Mouse (Mus musculus) E14TG2a.4 (cell line): Measurements from ENCODE around the gene Anks1b.

Experiments used
- H3K27me3 ChIP-seq: 2 replicates; pipeline ENCODE4 v1.6.1; 2014; ENCODE audit warnings: low read length, control low read depth; ENCODE audit not compliant: insufficient read depth
- H3K36me3 ChIP-seq: 2 replicates; pipeline ENCODE4 v1.6.1; 2014; ENCODE audit warnings: low read length, control low read depth; ENCODE audit not compliant: insufficient read depth
- H3K4me1 ChIP-seq: replicated peaks from 2 replicates; pipeline ENCODE4 v1.6.1; 2014; ENCODE audit warnings: low read depth, low read length, control low read depth
- H3K4me3 ChIP-seq: replicated peaks from 2 replicates; pipeline ENCODE4 v1.5.1; 2014; ENCODE audit warnings: mild to moderate bottlenecking, low read length
- H3K9me3 ChIP-seq: 2 replicates; pipeline ENCODE4 v1.6.1; 2014; ENCODE audit warnings: low read length, control low read depth
- CTCF ChIP-seq: conservative IDR thresholded peaks from 2 replicates; pipeline ENCODE4 v1.5.1; 2014; ENCODE audit warnings: low read length
- NANOG ChIP-seq: IDR thresholded peaks from 2 replicates; pipeline ENCODE4 v1.6.1; 2014; ENCODE audit warnings: borderline replicate concordance, low read length, mixed read lengths
- POU5F1 ChIP-seq: IDR thresholded peaks from 2 replicates; pipeline ENCODE4 v1.6.1; 2014; ENCODE audit warnings: low read length, borderline replicate concordance

Anks1b gene

DNA sequence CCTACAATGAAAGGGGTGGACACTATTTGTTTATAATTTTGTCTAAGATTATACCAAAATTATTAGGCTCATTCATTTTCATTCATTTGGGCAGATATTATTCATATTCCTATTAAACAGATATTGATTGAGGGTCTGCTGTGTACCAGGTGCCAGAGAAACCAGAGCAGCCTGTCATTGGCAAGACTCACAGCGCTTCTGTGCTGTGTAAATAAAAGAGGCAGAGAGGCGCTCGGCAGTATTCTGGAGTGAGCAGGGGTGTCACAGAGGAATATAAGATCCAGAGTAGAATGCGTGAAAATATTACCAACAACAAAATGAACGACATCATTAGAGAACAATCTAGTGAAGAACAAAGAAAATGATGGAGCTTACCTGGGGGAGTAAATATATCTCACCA is 878.6 kb downstream of the Anks1b start:
- Histone ChIP-seq H3K27me3 (no peaks in the 10 kb centered on the region), H3K4me3 (no peak overlapping the region), H3K4me1 (no peaks in the 10 kb centered on the region), H3K36me3 (no peaks in the 10 kb centered on the region), H3K9me3 (peaks cover 15% of the 10 kb centered on the region)
- TF ChIP-seq POU5F1, result no peak
- no peak for TF ChIP-seq NANOG
- TF ChIP-seq CTCF, result no peak

DNA sequence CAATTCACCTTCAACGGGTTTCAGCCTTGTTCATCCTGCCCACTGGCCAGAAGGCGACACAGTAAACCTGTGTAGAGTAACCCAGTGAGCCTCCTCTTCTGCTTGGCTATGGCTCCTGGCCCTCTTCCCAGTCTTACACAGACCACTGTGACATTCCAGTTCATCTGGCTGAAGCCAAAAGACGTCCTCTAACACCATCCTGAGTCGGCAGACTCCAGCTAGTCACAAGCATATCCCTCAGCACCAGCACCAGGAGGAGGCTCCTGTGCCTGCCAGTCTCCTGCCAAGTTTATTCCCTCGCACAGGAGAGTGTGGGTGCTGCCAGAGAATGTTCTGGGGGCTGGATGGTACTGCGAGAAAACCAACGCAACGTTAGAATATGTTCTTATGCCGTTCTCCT is 879.8 kb downstream of the Anks1b start:
- Histone ChIP-seq H3K4me1 (no peaks in the 10 kb centered on the region), H3K27me3 (no peaks in the 10 kb centered on the region), H3K9me3 (peaks cover 15% of the 10 kb centered on the region), H3K4me3 (no peak overlapping the region), H3K36me3 (no peaks in the 10 kb centered on the region)
- no peak for TF ChIP-seq NANOG
- TF ChIP-seq POU5F1, result no peak
- no peak for TF ChIP-seq CTCF

DNA sequence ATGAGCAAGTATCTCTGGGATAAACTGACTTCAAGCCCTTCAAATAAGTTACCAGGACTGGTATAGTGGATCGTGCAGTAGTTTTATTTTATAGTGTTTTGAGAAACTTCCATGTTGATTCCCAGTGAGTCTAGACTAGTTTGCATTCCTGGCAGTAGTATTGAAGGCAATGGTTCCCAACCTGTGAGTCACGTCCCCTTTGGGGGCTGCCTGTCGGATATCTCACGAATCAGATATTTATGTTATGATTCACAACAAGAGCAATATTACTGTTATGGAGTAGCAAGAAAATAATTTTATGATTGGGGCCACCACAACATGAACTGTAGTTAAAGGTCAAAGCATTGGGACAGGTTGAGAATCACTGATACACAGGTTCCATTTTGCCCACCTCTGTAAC is 884.5 kb downstream of the Anks1b start:
- Histone ChIP-seq H3K4me3 (no peak overlapping the region), H3K36me3 (no peaks in the 10 kb centered on the region), H3K27me3 (no peaks in the 10 kb centered on the region), H3K9me3 (no peaks in the 10 kb centered on the region), H3K4me1 (no peaks in the 10 kb centered on the region)
- TF ChIP-seq NANOG, result no peak
- no peak for TF ChIP-seq CTCF

DNA sequence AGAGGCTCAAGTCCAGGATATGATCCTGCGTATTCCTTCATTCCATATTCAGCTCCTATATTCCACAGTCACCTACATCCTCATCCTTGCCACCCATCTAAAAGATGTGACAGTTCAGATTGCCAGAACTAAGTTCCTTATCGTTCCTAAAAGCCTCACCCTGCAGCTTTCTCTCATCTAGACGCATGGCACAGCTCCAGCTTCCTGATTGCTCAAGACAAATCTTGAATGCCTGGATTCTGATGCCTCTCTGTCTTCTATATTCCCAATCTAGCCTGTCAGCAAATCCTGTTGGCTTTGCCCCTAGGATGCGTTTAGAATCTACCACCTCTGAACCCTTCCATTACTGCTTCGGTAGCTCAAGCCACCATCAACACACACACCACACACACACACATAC is 886.6 kb downstream of the Anks1b start:
- TF ChIP-seq POU5F1 (no peak), CTCF (no peak), NANOG (no peak)
- no peaks in the 10 kb centered on the region for H3K27me3 ChIP-seq
- no peaks in the 10 kb centered on the region for H3K4me1 ChIP-seq
- H3K4me3 ChIP-seq, result no peak overlapping the region
- no peaks in the 10 kb centered on the region for H3K9me3 ChIP-seq
- no peaks in the 10 kb centered on the region for H3K36me3 ChIP-seq

GRCm38 (mm10) chr10:90766261-90766660 is 893.0 kb downstream of the Anks1b start:
- Histone ChIP-seq H3K36me3 (no peaks in the 10 kb centered on the region), H3K4me3 (no peak overlapping the region), H3K4me1 (no peaks in the 10 kb centered on the region), H3K9me3 (peaks cover 4% of the 10 kb centered on the region; the same call in 1 of the 2 replicates), H3K27me3 (peaks cover 2% of the 10 kb centered on the region; the same call in 1 of the 2 replicates)
- no peak for TF ChIP-seq POU5F1
- TF ChIP-seq NANOG, result no peak
- no peak for TF ChIP-seq CTCF

- TF ChIP-seq CTCF, result no peak
- TF ChIP-seq POU5F1, result no peak
- TF ChIP-seq NANOG, result no peak
- Histone ChIP-seq H3K4me3 (no peak overlapping the region), H3K9me3 (peaks cover 4% of the 10 kb centered on the region; the same call in 1 of the 2 replicates), H3K27me3 (peaks cover 8% of the 10 kb centered on the region; the same call in 1 of the 2 replicates), H3K36me3 (no peaks in the 10 kb centered on the region), H3K4me1 (peaks cover 17% of the 10 kb centered on the region)
Measured at GRCm38 (mm10) chr10:90770403-90770955, 897.2 kb downstream of the Anks1b start.

DNA sequence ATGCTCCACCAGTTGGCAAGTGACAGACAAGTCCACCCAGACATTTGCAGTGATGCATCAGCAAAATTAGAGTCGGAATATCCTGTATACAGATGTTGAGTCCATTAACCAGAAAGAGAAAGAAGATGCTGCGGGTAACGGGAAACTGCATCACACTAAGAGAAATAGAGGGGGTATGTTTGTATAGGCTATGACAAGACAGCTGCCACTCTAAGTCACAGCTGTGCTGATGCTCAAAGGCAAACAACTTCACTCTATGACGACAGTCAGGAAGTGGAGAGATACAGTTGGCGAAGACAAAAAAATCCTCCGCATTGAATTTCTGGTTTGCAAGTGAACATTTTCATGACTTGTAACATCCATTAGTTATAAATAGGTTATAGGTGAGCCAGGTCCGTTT is 897.7 kb downstream of the Anks1b start:
- Histone ChIP-seq H3K4me3 (no peak overlapping the region), H3K9me3 (peaks cover 4% of the 10 kb centered on the region; the same call in 1 of the 2 replicates), H3K36me3 (no peaks in the 10 kb centered on the region), H3K4me1 (peaks cover 17% of the 10 kb centered on the region), H3K27me3 (peaks cover 8% of the 10 kb centered on the region; the same call in 1 of the 2 replicates)
- TF ChIP-seq NANOG, result no peak
- TF ChIP-seq CTCF, result no peak
- no peak for TF ChIP-seq POU5F1

- peaks cover 4% of the 10 kb centered on the region; the same call in 1 of the 2 replicates for H3K9me3 ChIP-seq
- no peak overlapping the region for H3K4me3 ChIP-seq
- peaks cover 8% of the 10 kb centered on the region; the same call in 1 of the 2 replicates for H3K27me3 ChIP-seq
- no peaks in the 10 kb centered on the region for H3K36me3 ChIP-seq
- no peak for TF ChIP-seq CTCF
- no peak for TF ChIP-seq NANOG
- TF ChIP-seq POU5F1, result no peak
- H3K4me1 ChIP-seq, result peaks cover 17% of the 10 kb centered on the region
Measured at GRCm38 (mm10) chr10:90771471-90772226, 898.3 kb downstream of the Anks1b start.
